Mouse (Mus musculus) heart, postnatal 14 days (tissue): ENCODE results near the gene Smarcc2. TPM values are rescaled to one million over a fixed set of nuclear protein-coding genes. Genes with fewer than 3 reads are reported as not detected.
A peak's percentile ranks its signal among the peaks of the same experiment; 100 is the strongest.

Source experiments
- DNase-seq, 2 experiments: peaks; one replicate each; pipeline ENCODE4 v3.0.0; 2021 to 2022
- intact Hi-C: fragments of 180-260 bp; cut with DNase I; formaldehyde crosslinking; loops from one replicate; pipeline ENCODE4 v1.15.1; 2025
- long read RNA-seq, 2 experiments: library from polyadenylated mRNA; stranded (forward); transcript quantifications; one replicate each; pipeline ENCODE4 v2.0.0; 2021
- total RNA-seq, 2 experiments: library from RNA; stranded (reverse); gene quantifications; 2 replicates each; pipeline ENCODE4 v1.2.3; 2021

Smarcc2 gene
- 10 to 100 TPM; 76.6 to 80.5 TPM for total RNA-seq
- long read RNA-seq, experiment 1, full-length matches to known transcripts = 31 of 71 reads
- long read RNA-seq, experiment 1, partial matches to known transcripts = 33 of 71 reads
- long read RNA-seq, experiment 1, other reads (novel, unspliced or antisense) = 7 of 71 reads
- long read RNA-seq, experiment 2, full-length matches to known transcripts = 40 of 87 reads
- long read RNA-seq, experiment 2, partial matches to known transcripts = 27 of 87 reads
- long read RNA-seq, experiment 2, other reads (novel, unspliced or antisense) = 20 of 87 reads

GRCm38 (mm10) chr10:128458719-128459408, at the start of gene Smarcc2:
Smarcc2 (plus strand) TSS chr10:128459248.
- DNase-seq = peak; percentile 91 to 94
- intact Hi-C loops = loop anchor here (1.0 to 2.0 kb wide), 3 partner anchors 77 to 90 kb away; partner anchors contain the start of gene Ankrd52

GRCm38 (mm10) chr10:128409692-128410559, 49.1 kb upstream of the Smarcc2 start:
- intact Hi-C loops = loop anchor here (2.0 to 5.0 kb wide), 3 partner anchors 32 to 127 kb away; partner anchors contain the start of gene Ankrd52
- DNase-seq = peak; percentile 95

- DNase-seq = no peak
- intact Hi-C loops = no loop called here
Observed at GRCm38 (mm10) chr10:128410560-128410845, 48.5 kb upstream of the Smarcc2 start.

GRCm38 (mm10) chr10:128411211-128412054, 47.6 kb upstream of the Smarcc2 start, which contains the start of the genes Nabp2 and Rnf41:
Nabp2 (minus strand) TSS chr10:128411492.
Rnf41 (plus strand) TSS chr10:128411657.
- intact Hi-C loops = loop anchor here (1.0 to 2.0 kb wide), 2 partner anchors 15 to 44 kb away; no protein-coding TSS in a partner anchor
- DNase-seq = peak; percentile 97 to 99

GRCm38 (mm10) chr10:128412055-128412381, 47.0 kb upstream of the Smarcc2 start:
- intact Hi-C loops = loop anchor here (2.0 kb wide), 1 partner anchor 15 kb away; no protein-coding TSS in a partner anchor
- DNase-seq = peak in 1 of 2 experiments; percentile 48

- intact Hi-C loops = loop anchor here (2.0 kb wide), 1 partner anchor 14 kb away; no protein-coding TSS in a partner anchor
Observed at GRCm38 (mm10) chr10:128412558-128412957, 46.5 kb upstream of the Smarcc2 start.

GRCm38 (mm10) chr10:128413076-128413475, 46.0 kb upstream of the Smarcc2 start:
- intact Hi-C loops = loop anchor here (2.0 kb wide), 1 partner anchor 14 kb away; no protein-coding TSS in a partner anchor
- DNase-seq = no peak

More at GRCm38 (mm10) chr10:128412558-128412957, 46.5 kb upstream of the Smarcc2 start:
- no peak for DNase-seq

GRCm38 (mm10) chr10:128414848-128415247, 44.2 kb upstream of the Smarcc2 start:
- DNase-seq = no peak
- intact Hi-C loops = no loop called here

GRCm38 (mm10) chr10:128422426-128422825, 36.6 kb upstream of the Smarcc2 start:
- DNase-seq = no peak
- intact Hi-C loops = no loop called here

- DNase-seq = peak in 1 of 2 experiments; percentile 15
- intact Hi-C loops = no loop called here
Observed at GRCm38 (mm10) chr10:128424604-128425003, 34.4 kb upstream of the Smarcc2 start.

- intact Hi-C loops = no loop called here
- DNase-seq = no peak
Observed at GRCm38 (mm10) chr10:128425260-128425659, 33.8 kb upstream of the Smarcc2 start.

- no peak for DNase-seq
- intact Hi-C loops = no loop called here
Observed at GRCm38 (mm10) chr10:128429052-128429451, 30.0 kb upstream of the Smarcc2 start.

- no peak for DNase-seq
- intact Hi-C loops = no loop called here
Observed at GRCm38 (mm10) chr10:128429454-128429853, 29.6 kb upstream of the Smarcc2 start.

GRCm38 (mm10) chr10:128433417-128433816, 25.6 kb upstream of the Smarcc2 start:
- no peak for DNase-seq
- intact Hi-C loops = no loop called here

GRCm38 (mm10) chr10:128434681-128435080, 24.4 kb upstream of the Smarcc2 start:
- DNase-seq = no peak
- intact Hi-C loops = no loop called here

GRCm38 (mm10) chr10:128435186-128435823, 23.7 kb upstream of the Smarcc2 start:
- intact Hi-C loops = no loop called here
- peak; percentile 62 to 73 for DNase-seq

- intact Hi-C loops = no loop called here
- DNase-seq = no peak
Observed at GRCm38 (mm10) chr10:128435873-128436272, 23.2 kb upstream of the Smarcc2 start.

- intact Hi-C loops = no loop called here
- no peak for DNase-seq
Observed at GRCm38 (mm10) chr10:128436376-128436775, 22.7 kb upstream of the Smarcc2 start.

- DNase-seq = peak in 1 of 2 experiments; percentile 13
- intact Hi-C loops = loop anchor here (2.0 kb wide), 1 partner anchor 14 kb away; no protein-coding TSS in a partner anchor
Observed at GRCm38 (mm10) chr10:128438675-128439279, 20.3 kb upstream of the Smarcc2 start.
